Mouse (Mus musculus): ENCODE data around the gene Mpo.

The Mpo gene

GRCm38 (mm10) chr11:87758161-87758911 is 35.0 kb upstream of the Mpo start:
- no peak for DNase-seq (ENCODE audit: low spot score)

- DNase-seq (ENCODE audit: low spot score): no peak
Observed at GRCm38 (mm10) chr11:87758957-87759608, 34.3 kb upstream of the Mpo start.

GRCm38 (mm10) chr11:87759609-87760005 is 33.8 kb upstream of the Mpo start:
- no peak for DNase-seq (ENCODE audit: low spot score)

GRCm38 (mm10) chr11:87760301-87761081 is 32.9 kb upstream of the Mpo start, which contains the start of gene Tspoap1:
Tspoap1 (plus strand) TSS chr11:87760541.
- DNase-seq (ENCODE audit: low spot score): no peak

GRCm38 (mm10) chr11:87761181-87761721 is 32.1 kb upstream of the Mpo start:
- DNase-seq (ENCODE audit: low spot score): no peak

GRCm38 (mm10) chr11:87761806-87762701 is 31.3 kb upstream of the Mpo start:
- no peak for DNase-seq (ENCODE audit: low spot score)

GRCm38 (mm10) chr11:87762702-87763385 is 30.5 kb upstream of the Mpo start:
- DNase-seq (ENCODE audit: low spot score): no peak

GRCm38 (mm10) chr11:87763511-87763987 is 29.8 kb upstream of the Mpo start:
- no peak for DNase-seq (ENCODE audit: low spot score)

- DNase-seq (ENCODE audit: low spot score): no peak
Observed at GRCm38 (mm10) chr11:87763988-87764876, 29.1 kb upstream of the Mpo start.

- no peak for DNase-seq (ENCODE audit: low spot score)
Observed at GRCm38 (mm10) chr11:87768745-87769144, 24.6 kb upstream of the Mpo start.

- peak; percentile 45 for DNase-seq (ENCODE audit: low spot score)
Observed at GRCm38 (mm10) chr11:87770989-87771388, 22.4 kb upstream of the Mpo start.

GRCm38 (mm10) chr11:87772354-87772753 is 21.0 kb upstream of the Mpo start:
- no peak for DNase-seq (ENCODE audit: low spot score)

GRCm38 (mm10) chr11:87778100-87778765 is 15.1 kb upstream of the Mpo start:
- no peak for DNase-seq (ENCODE audit: low spot score)

GRCm38 (mm10) chr11:87778915-87779314 is 14.5 kb upstream of the Mpo start:
- DNase-seq (ENCODE audit: low spot score): no peak

- DNase-seq (ENCODE audit: low spot score): no peak
Observed at GRCm38 (mm10) chr11:87779392-87779791, 14.0 kb upstream of the Mpo start.

- no peak for DNase-seq (ENCODE audit: low spot score)
Observed at GRCm38 (mm10) chr11:87780130-87780529, 13.3 kb upstream of the Mpo start.

- DNase-seq (ENCODE audit: low spot score): no peak
Observed at GRCm38 (mm10) chr11:87790088-87790487, 3.3 kb upstream of the Mpo start.

GRCm38 (mm10) chr11:87801711-87802275 is 8.4 kb downstream of the Mpo start:
- DNase-seq (ENCODE audit: low spot score): no peak

- no peak for DNase-seq (ENCODE audit: low spot score)
Observed at GRCm38 (mm10) chr11:87802621-87803020, 9.2 kb downstream of the Mpo start.
